Mouse (Mus musculus) cerebellum, adult 2 months (tissue): ENCODE results near the gene Ispd.

Experiments
- CTCF ChIP-seq: fragments of 200-500 bp; IDR thresholded peaks from 2 replicates; pipeline ENCODE4 v1.5.1; 2011; ENCODE audit warnings: low read depth, mild to moderate bottlenecking, control low read depth, low read length, moderate library complexity, borderline replicate concordance; ENCODE audit not compliant: insufficient read depth
- POLR2A ChIP-seq: fragments of 200-500 bp; IDR thresholded peaks from 2 replicates; pipeline ENCODE4 v1.6.1; 2011; ENCODE audit warnings: low read length, control low read depth, borderline replicate concordance; ENCODE audit not compliant: insufficient read depth

GRCm38 (mm10) chr12:36476476-36476875 is 95.2 kb downstream of the Ispd start:
- TF ChIP-seq CTCF (no peak), POLR2A (no peak)
